Mouse (Mus musculus) lung, postnatal 0 days (tissue): ENCODE results near the gene Gm20388. TPM values are rescaled to one million over a fixed set of nuclear protein-coding genes. Genes with fewer than 3 reads are reported as not detected.

Experiments used
- ATAC-seq: fragments of 200-750 bp; cut with Nextera tagmentation; 2 replicates; pipeline ENCODE4 v1.8.0; 2017; ENCODE audit warnings: moderate library complexity
- DNase-seq: peaks from one replicate; pipeline ENCODE4 v3.0.0-alpha.2; 2016; ENCODE audit warnings: low spot score
- H3K27ac ChIP-seq: fragments of 300-500 bp; sonication (generic); 2 replicates; pipeline ENCODE4 v1.5.1; 2014; ENCODE audit warnings: antibody characterized with exemption, mild to moderate bottlenecking, low read length, mixed read lengths
- H3K27me3 ChIP-seq: fragments of 300-500 bp; sonication (generic); replicated peaks from 2 replicates; pipeline ENCODE4 v1.6.1; 2014; ENCODE audit warnings: low read length, mixed read lengths; ENCODE audit not compliant: insufficient read depth
- H3K36me3 ChIP-seq: fragments of 300-500 bp; sonication (generic); 2 replicates; pipeline ENCODE4 v1.6.1; 2014; ENCODE audit warnings: low read length, mixed read lengths; ENCODE audit not compliant: insufficient read depth
- H3K4me1 ChIP-seq: fragments of 300-500 bp; sonication (generic); 2 replicates; pipeline ENCODE4 v1.6.1; 2014; ENCODE audit warnings: antibody characterized with exemption, low read depth, low read length, mixed read lengths; ENCODE audit not compliant: insufficient read depth
- H3K4me2 ChIP-seq: fragments of 300-500 bp; sonication (generic); replicated peaks from 2 replicates; pipeline ENCODE4 v1.6.1; 2014; ENCODE audit warnings: low read depth, mild to moderate bottlenecking, low read length, moderate library complexity, mixed read lengths
- H3K4me3 ChIP-seq: fragments of 300-500 bp; sonication (generic); 2 replicates; pipeline ENCODE4 v1.5.1; 2014; ENCODE audit warnings: low read depth, low read length
- H3K9ac ChIP-seq: fragments of 300-500 bp; sonication (generic); replicated peaks from 2 replicates; pipeline ENCODE4 v1.6.1; 2014; ENCODE audit warnings: low read depth, mild to moderate bottlenecking
- H3K9me3 ChIP-seq: fragments of 300-500 bp; sonication (generic); 2 replicates; pipeline ENCODE4 v1.6.1; 2016; ENCODE audit warnings: low read length, mixed read lengths
- CTCF ChIP-seq: IDR thresholded peaks from 2 replicates; pipeline ENCODE4 v1.5.1; 2016; ENCODE audit warnings: antibody characterized with exemption, mild to moderate bottlenecking
- EP300 ChIP-seq: IDR thresholded peaks from 2 replicates; pipeline ENCODE4 v1.6.1; 2016; ENCODE audit warnings: antibody characterized with exemption, mild to moderate bottlenecking, control low read depth
- WGBS: fragments of 180-500 bp; shearing (Covaris S2); extraction: QIAGEN DNeasy Blood & Tissue Kit; methylation state at CpG from one replicate; pipeline ENCODE4 v1.1.7; 2014; 5-methylcytosine and 5-hydroxymethylcytosine counted together
- polyA plus RNA-seq: library from polyadenylated mRNA; unstranded; fragments of >200 nt; fragmentation: Nextera tagmentation; extraction: Ambion mirVana; gene quantifications from 2 replicates; pipeline ENCODE4 v1.2.1, GENCODE M21; 2015

Gene Gm20388
- polyA plus RNA-seq, 1 experiment from 2014 or later, result not detected

DNA sequence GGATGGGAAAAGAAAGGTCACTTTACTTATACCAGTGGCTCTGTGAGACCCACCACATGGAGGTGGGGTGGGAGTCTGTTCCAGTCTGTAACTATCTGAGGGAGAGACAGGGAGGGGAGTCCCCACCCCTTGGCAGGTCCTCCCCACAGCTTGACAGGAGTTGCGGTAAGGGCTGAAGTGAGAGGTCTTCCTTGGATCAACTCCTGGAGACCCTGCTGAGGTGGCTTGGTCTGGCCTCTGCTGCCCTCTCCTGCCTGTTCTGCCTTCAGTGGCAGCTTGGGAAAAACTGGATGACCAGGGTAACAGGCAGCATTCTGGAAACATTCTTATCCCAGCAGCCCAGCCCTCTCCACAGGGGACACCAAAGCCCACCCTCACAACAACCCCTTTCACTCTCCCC lies 1180.1 kb downstream of the Gm20388 start:
- Histone ChIP-seq H3K4me3 (0 out of 2 replicates have a peak overlapping the region, but pooled peaks have one; percentile 74), H3K4me1 (peaks cover 4% of the 10 kb centered on the region), H3K27ac (peak overlapping the region; percentile 68), H3K9me3 (no peaks in the 10 kb centered on the region), H3K4me2 (peak overlapping the region; percentile 79; the same call in 1 of the 2 replicates), H3K36me3 (no peaks in the 10 kb centered on the region), H3K27me3 (peaks cover 8% of the 10 kb centered on the region; the same call in 1 of the 2 replicates), H3K9ac (0 out of 2 replicates have a peak overlapping the region, but pooled peaks have one; percentile 8)
- TF ChIP-seq EP300 (no peak), CTCF (peak; percentile 55)
- 0 out of 2 replicates have a peak, but pooled peaks have one; percentile 6 for ATAC-seq
- DNase-seq, result no peak
- 8% methylated on average over 1 of the region's 1 CpGs for WGBS

DNA sequence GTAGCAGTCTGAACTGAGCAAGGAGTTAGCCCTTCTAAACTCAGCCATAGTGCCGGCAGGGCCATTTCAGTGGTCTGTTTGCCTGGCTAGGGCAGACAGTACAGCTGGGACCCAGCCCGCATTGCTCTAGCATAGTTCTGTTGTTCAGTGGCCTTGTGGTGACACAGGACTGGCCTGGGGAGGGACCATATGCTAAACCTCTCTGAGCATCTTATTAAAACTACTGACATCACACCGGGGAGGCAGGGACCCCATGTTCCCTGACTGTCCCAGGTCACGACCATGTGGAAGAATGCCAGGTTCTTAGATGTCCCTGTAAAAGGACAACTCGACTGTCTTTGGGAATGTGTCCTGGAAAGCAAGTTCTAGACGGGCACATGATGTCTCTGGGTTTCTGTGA lies 1181.5 kb downstream of the Gm20388 start:
- Histone ChIP-seq H3K9me3 (no peaks in the 10 kb centered on the region), H3K4me2 (0 out of 2 replicates have a peak overlapping the region, but pooled peaks have one; percentile 14), H3K9ac (no peak overlapping the region), H3K4me1 (peaks cover 4% of the 10 kb centered on the region), H3K27ac (peak overlapping the region; percentile 57), H3K36me3 (no peaks in the 10 kb centered on the region), H3K4me3 (no peak overlapping the region), H3K27me3 (peaks cover 8% of the 10 kb centered on the region; the same call in 1 of the 2 replicates)
- peak; percentile 69 for DNase-seq
- 19% methylated on average over 6 of the region's 6 CpGs for WGBS
- peak; percentile 72 for ATAC-seq
- no peak for TF ChIP-seq CTCF
- peak; percentile 95 for TF ChIP-seq EP300

DNA sequence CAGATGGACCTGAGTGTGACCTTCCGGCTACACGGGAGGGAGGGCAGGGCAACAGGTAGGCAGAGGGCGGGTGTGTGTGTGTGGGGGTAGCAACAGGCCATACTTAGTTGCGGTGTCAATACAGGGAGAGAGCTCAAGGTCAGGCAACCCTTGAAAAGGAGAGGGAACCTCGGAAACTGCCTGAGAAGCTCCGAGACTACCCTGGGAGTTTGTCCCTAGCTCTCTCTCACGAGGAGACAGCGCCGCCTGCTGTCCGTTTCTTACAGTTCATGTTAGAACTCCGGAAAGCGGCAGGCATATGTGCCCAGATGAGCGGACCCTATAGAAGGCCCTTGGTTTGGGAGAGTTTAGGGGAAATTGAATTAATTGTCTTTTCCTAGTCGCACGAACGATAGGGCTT lies 1182.0 kb downstream of the Gm20388 start:
- Histone ChIP-seq H3K4me2 (0 out of 2 replicates have a peak overlapping the region, but pooled peaks have one; percentile 14), H3K9ac (no peak overlapping the region), H3K4me1 (peaks cover 4% of the 10 kb centered on the region), H3K9me3 (no peaks in the 10 kb centered on the region), H3K36me3 (no peaks in the 10 kb centered on the region), H3K4me3 (no peak overlapping the region), H3K27ac (peak overlapping the region; percentile 57; the same call in 1 of the 2 replicates), H3K27me3 (peaks cover 8% of the 10 kb centered on the region; the same call in 1 of the 2 replicates)
- WGBS, result under 1% methylated on average over 16 of the region's 16 CpGs
- DNase-seq (peak; percentile 92), ATAC-seq (peak; percentile 61)
- TF ChIP-seq EP300 (no peak), CTCF (peak; percentile 94)

- peaks cover 7% of the 10 kb centered on the region; the same call in 1 of the 2 replicates for H3K27me3 ChIP-seq
- ATAC-seq (no peak), DNase-seq (no peak)
- H3K9me3 ChIP-seq, result no peaks in the 10 kb centered on the region
- no peak for TF ChIP-seq EP300
- TF ChIP-seq CTCF, result no peak
- no peak overlapping the region for H3K27ac ChIP-seq
- no peak overlapping the region for H3K9ac ChIP-seq
- 61% methylated on average over 6 of the region's 6 CpGs for WGBS
- H3K4me2 ChIP-seq, result no peak overlapping the region
- peaks cover 4% of the 10 kb centered on the region for H3K4me1 ChIP-seq
- H3K36me3 ChIP-seq, result peaks cover 6% of the 10 kb centered on the region; the same call in 1 of the 2 replicates
- no peak overlapping the region for H3K4me3 ChIP-seq
Observed at GRCm38 (mm10) chr8:121093496-121093895, 1182.9 kb downstream of the Gm20388 start.

DNA sequence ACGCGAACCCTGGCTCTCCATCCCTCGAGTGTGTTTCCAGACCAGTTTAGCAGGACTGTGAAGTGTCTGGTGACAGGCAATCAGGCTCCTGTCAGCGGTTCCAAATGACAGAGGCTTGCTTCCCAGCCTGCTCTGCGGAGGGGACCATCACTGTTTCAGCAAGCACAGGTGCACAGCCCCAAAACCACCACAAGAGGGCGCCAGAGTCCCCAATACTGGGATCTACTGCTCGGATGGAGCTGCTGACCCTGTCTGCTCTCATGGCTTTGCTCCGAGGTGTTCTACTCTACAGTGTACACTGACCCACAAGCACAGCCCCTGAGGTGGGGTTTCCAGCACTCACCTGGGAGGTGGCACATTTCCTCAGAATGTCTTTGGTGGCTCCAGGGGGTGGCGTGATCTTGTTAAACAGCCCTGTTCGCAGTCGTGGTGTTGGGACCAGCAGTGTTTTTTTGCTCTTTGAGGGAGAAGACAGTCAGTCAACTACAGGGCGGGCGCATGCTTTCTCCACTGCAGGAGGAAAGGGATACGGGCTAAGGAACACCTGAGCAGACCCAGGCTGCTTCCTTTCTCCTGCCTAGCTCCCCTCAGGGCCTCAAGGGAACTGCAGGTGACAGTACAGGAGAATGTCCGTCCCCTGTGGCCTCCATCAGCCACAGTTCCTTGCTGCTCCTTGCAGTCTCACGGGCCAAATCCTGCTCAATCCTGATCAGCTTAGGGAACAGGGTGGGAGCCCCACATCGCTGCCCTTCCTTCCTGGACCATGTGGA lies 1193.6 kb downstream of the Gm20388 start:
- H3K27me3 ChIP-seq, result no peaks in the 10 kb centered on the region
- peak; percentile 17; the same call in 1 of the 2 replicates for ATAC-seq
- WGBS, result 46% methylated on average over 17 of the region's 17 CpGs

More for the DNA sequence above, 1193.6 kb downstream of the Gm20388 start:
- H3K4me1 ChIP-seq, result no peaks in the 10 kb centered on the region; the same call in 1 of the 2 replicates
- no peak overlapping the region for H3K4me2 ChIP-seq
- peak; percentile 98 for TF ChIP-seq CTCF
- no peak for TF ChIP-seq EP300
- DNase-seq, result peak; percentile 79
- H3K9ac ChIP-seq, result no peak overlapping the region
- H3K9me3 ChIP-seq, result no peaks in the 10 kb centered on the region
- H3K4me3 ChIP-seq, result no peak overlapping the region
- H3K27ac ChIP-seq, result no peak overlapping the region
- H3K36me3 ChIP-seq, result peaks cover 10% of the 10 kb centered on the region; the same call in 1 of the 2 replicates
